Mouse (Mus musculus) heart, adult 2 months (tissue): Measurements from ENCODE around the gene Thegl. TPM values are rescaled to one million over a fixed set of nuclear protein-coding genes. Genes with fewer than 3 reads are reported as not detected.

Experiments used
- DNase-seq, 2 experiments: peaks; one replicate each; pipeline ENCODE4 v3.0.0; 2021
- H3K27ac ChIP-seq: fragments of 200-600 bp; 2 replicates; pipeline ENCODE4 v1.8.1; 2022
- H3K27me3 ChIP-seq: fragments of 200-500 bp; 2 replicates; pipeline ENCODE4 v1.6.1; 2012; ENCODE audit warnings: mild to moderate bottlenecking, low read length, inconsistent platforms, mixed read lengths; ENCODE audit not compliant: control insufficient read depth, insufficient read depth
- H3K36me3 ChIP-seq: fragments of 200-500 bp; 2 replicates; pipeline ENCODE4 v1.6.1; 2012; ENCODE audit warnings: low read length, inconsistent platforms; ENCODE audit not compliant: control insufficient read depth, insufficient read depth
- H3K4me1 ChIP-seq: fragments of 200-500 bp; 2 replicates; pipeline ENCODE4 v1.6.1; 2011; ENCODE audit warnings: low read length; ENCODE audit not compliant: control insufficient read depth, insufficient read depth
- H3K4me3 ChIP-seq: fragments of 200-600 bp; 2 replicates; pipeline ENCODE4 v1.8.1; 2022
- H3K79me2 ChIP-seq: fragments of 200-500 bp; replicated peaks from 2 replicates; pipeline ENCODE4 v1.6.1; 2012; ENCODE audit warnings: mild to moderate bottlenecking, inconsistent platforms, low read length, moderate library complexity, mixed read lengths; ENCODE audit not compliant: control insufficient read depth, insufficient read depth
- H3K9ac ChIP-seq: fragments of 200-500 bp; 2 replicates; pipeline ENCODE4 v1.6.1; 2012; ENCODE audit warnings: low read depth, mild to moderate bottlenecking, control low read depth, inconsistent platforms, low read length, mixed read lengths
- CTCF ChIP-seq: fragments of 200-600 bp; IDR thresholded peaks from 2 replicates; pipeline ENCODE4 v1.8.1; 2022; ENCODE audit warnings: antibody characterized with exemption, mild to moderate bottlenecking, moderate library complexity
- EP300 ChIP-seq: fragments of 200-500 bp; IDR thresholded peaks from 2 replicates; pipeline ENCODE4 v1.6.1; 2011; ENCODE audit warnings: low read depth, low read length, control low read depth; ENCODE audit not compliant: insufficient read depth
- POLR2A ChIP-seq: fragments of 200-500 bp; IDR thresholded peaks from 2 replicates; pipeline ENCODE4 v1.6.1; 2011; ENCODE audit warnings: mild to moderate bottlenecking, low read depth, low read length, control low read depth; ENCODE audit not compliant: insufficient read depth
- WGBS: fragments of 180-500 bp; shearing (Covaris S2); methylation state at CpG from one replicate; pipeline ENCODE4 v1.1.7; 2018; 5-methylcytosine and 5-hydroxymethylcytosine counted together
- intact Hi-C: fragments of 180-260 bp; cut with DNase I; formaldehyde crosslinking; loops from one replicate; pipeline ENCODE4 v1.15.1; 2025
- polyA plus RNA-seq: library from polyadenylated mRNA; depleted of rRNA; stranded (reverse); fragments of >200 nt; gene quantifications from 2 replicates; pipeline ENCODE4 v1.2.3, GENCODE M21; 2012; rRNA removed
- total RNA-seq, 2 experiments: library from RNA; stranded (reverse); gene quantifications; 2 replicates each; pipeline ENCODE4 v1.2.3; 2021

Thegl gene
- total and polyA plus RNA-seq, 3 experiments: 0.25 TPM; not detected in 2

- TF ChIP-seq CTCF (no peak), POLR2A (no peak)
- H3K27me3 ChIP-seq: no peaks in the 10 kb centered on the region
- intact Hi-C loops: no loop called here
These were observed 91.5 kb downstream of the Thegl start for GRCm38 (mm10) chr5:77107146-77107822.

GRCm38 (mm10) chr5:77108806-77109205, 93.0 kb downstream of the Thegl start:
- no peak for DNase-seq
- H3K27me3 ChIP-seq: no peaks in the 10 kb centered on the region
- intact Hi-C loops: no loop called here
- H3K27ac ChIP-seq: no peak overlapping the region
- no peaks in the 10 kb centered on the region for H3K79me2 ChIP-seq
- H3K4me1 ChIP-seq: no peaks in the 10 kb centered on the region; the same call in 1 of the 2 replicates
- TF ChIP-seq POLR2A (no peak), CTCF (no peak), EP300 (no peak)
- no peak overlapping the region for H3K9ac ChIP-seq
- no peak overlapping the region for H3K4me3 ChIP-seq
- 94% methylated on average over 6 of the region's 6 CpGs for WGBS
- no peaks in the 10 kb centered on the region; the same call in none of the 2 replicates for H3K36me3 ChIP-seq

More at GRCm38 (mm10) chr5:77107146-77107822, 91.5 kb downstream of the Thegl start:
- no peaks in the 10 kb centered on the region; the same call in none of the 2 replicates for H3K36me3 ChIP-seq
- H3K4me1 ChIP-seq: no peaks in the 10 kb centered on the region; the same call in 1 of the 2 replicates
- no peak overlapping the region for H3K27ac ChIP-seq
- no peak for DNase-seq
- H3K79me2 ChIP-seq: no peaks in the 10 kb centered on the region
- 78% methylated on average over 11 of the region's 11 CpGs for WGBS
- H3K9ac ChIP-seq: no peak overlapping the region
- H3K4me3 ChIP-seq: no peak overlapping the region

GRCm38 (mm10) chr5:77109814-77110213, 94.0 kb downstream of the Thegl start:
- no peak for DNase-seq
- no peaks in the 10 kb centered on the region; the same call in 1 of the 2 replicates for H3K36me3 ChIP-seq
- no peaks in the 10 kb centered on the region for H3K27me3 ChIP-seq
- H3K4me3 ChIP-seq: no peak overlapping the region
- intact Hi-C loops: no loop called here
- H3K4me1 ChIP-seq: peaks cover 2% of the 10 kb centered on the region
- no peaks in the 10 kb centered on the region for H3K79me2 ChIP-seq
- H3K9ac ChIP-seq: no peak overlapping the region
- no peak for TF ChIP-seq EP300
- TF ChIP-seq CTCF: no peak
- no peak for TF ChIP-seq POLR2A
- H3K27ac ChIP-seq: no peak overlapping the region
- WGBS: 70% methylated on average over 2 of the region's 2 CpGs

Other genes starting within 250 kb of the Thegl start
- 10 to 100 TPM; 12.7 to 16.2 TPM for gene Aasdh, start 110.5 kb upstream of the Thegl start, total RNA-seq
- 19.9 and 31.8 TPM in 2 replicates for gene Aasdh, start 110.5 kb upstream of the Thegl start, polyA plus RNA-seq
- gene Paics, start 64.7 kb upstream of the Thegl start, total RNA-seq: 100 to 1,000 TPM; 140 to 158 TPM
- 78.3 and 124 TPM in 2 replicates for gene Paics, start 64.7 kb upstream of the Thegl start, polyA plus RNA-seq
- gene Ppat, start 64.4 kb upstream of the Thegl start, total RNA-seq: 10 to 100 TPM; 13.3 to 17.6 TPM
- gene Ppat, start 64.4 kb upstream of the Thegl start, polyA plus RNA-seq: 5.5 and 9.9 TPM in 2 replicates
- gene Srp72, start 41.3 kb upstream of the Thegl start, total RNA-seq: 10 to 100 TPM; 51.5 to 56.2 TPM
- 16.3 and 37.5 TPM in 2 replicates for gene Srp72, start 41.3 kb upstream of the Thegl start, polyA plus RNA-seq
- not detected for gene Arl9, start 12.0 kb upstream of the Thegl start, total RNA-seq
- not detected in 2 replicates for gene Arl9, start 12.0 kb upstream of the Thegl start, polyA plus RNA-seq
- 100 to 1,000 TPM; 367 to 385 TPM for gene Hopx, start 99.1 kb downstream of the Thegl start, total RNA-seq
- gene Hopx, start 99.1 kb downstream of the Thegl start, polyA plus RNA-seq: 284 and 285 TPM in 2 replicates
- gene Spink2, start 195.4 kb downstream of the Thegl start, total RNA-seq: not detected
- 1.3 and 2.2 TPM in 2 replicates for gene Spink2, start 195.4 kb downstream of the Thegl start, polyA plus RNA-seq
- 10 to 100 TPM; 12.8 to 13.2 TPM for gene Rest, start 249.5 kb downstream of the Thegl start, total RNA-seq
- 3.7 and 6.8 TPM in 2 replicates for gene Rest, start 249.5 kb downstream of the Thegl start, polyA plus RNA-seq